Mouse (Mus musculus) forebrain, embryonic 13.5 days (tissue): ENCODE data around the gene Lipe. TPM values are rescaled to one million over a fixed set of nuclear protein-coding genes. Genes with fewer than 3 reads are reported as not detected.

Source experiments
- ATAC-seq: fragments of 200-750 bp; cut with Nextera tagmentation; 2 replicates; pipeline ENCODE4 v1.8.0; 2017
- H3K27ac ChIP-seq: fragments of 300-500 bp; sonication (generic); 2 replicates; pipeline ENCODE4 v1.5.1; 2015; ENCODE audit warnings: inconsistent platforms, mild to moderate bottlenecking, moderate library complexity
- H3K27me3 ChIP-seq: fragments of 300-500 bp; sonication (generic); 2 replicates; pipeline ENCODE4 v1.6.1; 2015; ENCODE audit warnings: mild to moderate bottlenecking, inconsistent platforms
- H3K36me3 ChIP-seq: fragments of 300-500 bp; sonication (generic); 2 replicates; pipeline ENCODE4 v1.6.1; 2015; ENCODE audit warnings: mild to moderate bottlenecking, inconsistent platforms; ENCODE audit not compliant: poor library complexity, severe bottlenecking
- H3K4me1 ChIP-seq: fragments of 300-500 bp; sonication (generic); 2 replicates; pipeline ENCODE4 v1.6.1; 2015; ENCODE audit warnings: inconsistent platforms
- H3K4me2 ChIP-seq: fragments of 300-500 bp; sonication (generic); 2 replicates; pipeline ENCODE4 v1.6.1; 2015; ENCODE audit warnings: inconsistent platforms, mild to moderate bottlenecking, moderate library complexity
- H3K4me3 ChIP-seq: fragments of 300-500 bp; sonication (generic); 2 replicates; pipeline ENCODE4 v1.5.1; 2015; ENCODE audit warnings: mild to moderate bottlenecking, inconsistent platforms
- H3K9ac ChIP-seq: fragments of 300-500 bp; sonication (generic); 2 replicates; pipeline ENCODE4 v1.6.1; 2015; ENCODE audit warnings: mild to moderate bottlenecking, inconsistent platforms
- H3K9me3 ChIP-seq: fragments of 300-500 bp; sonication (generic); replicated peaks from 2 replicates; pipeline ENCODE4 v1.6.1; 2016; ENCODE audit warnings: inconsistent platforms
- WGBS: fragments of 180-500 bp; shearing (Covaris S2); methylation state at CpG from one replicate; pipeline ENCODE4 v1.1.7; 2015; 5-methylcytosine and 5-hydroxymethylcytosine counted together
- polyA plus RNA-seq: library from polyadenylated mRNA; unstranded; fragments of >200 nt; fragmentation: Nextera tagmentation; extraction: Ambion mirVana; gene quantifications from 2 replicates; pipeline ENCODE4 v1.2.1, GENCODE M21; 2015

Lipe gene
- 10.6 and 11.9 TPM in 2 replicates for polyA plus RNA-seq

DNA sequence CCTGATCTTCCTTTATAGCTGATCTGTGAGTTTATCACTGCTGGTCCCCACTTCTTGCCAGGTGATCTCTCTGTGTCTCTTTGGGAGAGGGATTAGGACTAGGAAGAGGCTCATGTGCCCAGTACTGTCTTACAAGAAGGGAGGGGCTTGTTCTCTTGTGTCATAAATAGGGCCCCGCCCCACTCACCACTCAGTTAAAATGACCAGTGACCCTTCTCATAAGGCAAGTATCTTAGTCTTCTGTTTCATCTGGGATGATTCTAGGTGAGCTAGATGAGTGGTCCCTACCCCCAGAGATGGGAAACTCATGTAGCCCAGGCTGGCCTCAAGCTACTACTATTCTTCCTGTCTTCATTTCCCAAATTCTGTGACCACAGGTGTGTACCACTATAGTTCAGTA, at the start of gene Lipe:
Gene Lipe (minus strand): TSS at position 101 of the 400 bp plus-strand sequence.
- no peak for ATAC-seq
- 0 out of 2 replicates have a peak, but pooled peaks cover 3% of the 10 kb centered on the region for H3K27me3 ChIP-seq
- no peak within 1 kb of the TSS for H3K9ac ChIP-seq
- no peaks in the 10 kb centered on the region for H3K36me3 ChIP-seq
- H3K4me1 ChIP-seq: peaks cover 20% of the 10 kb centered on the region
- H3K27ac ChIP-seq: no peak within 1 kb of the TSS
- 96% methylated on average over 1 of the region's 1 CpGs for WGBS
- H3K9me3 ChIP-seq: no peaks in the 10 kb centered on the region
- H3K4me3 ChIP-seq: no peak within 1 kb of the TSS
- H3K4me2 ChIP-seq: no peak within 1 kb of the TSS

DNA sequence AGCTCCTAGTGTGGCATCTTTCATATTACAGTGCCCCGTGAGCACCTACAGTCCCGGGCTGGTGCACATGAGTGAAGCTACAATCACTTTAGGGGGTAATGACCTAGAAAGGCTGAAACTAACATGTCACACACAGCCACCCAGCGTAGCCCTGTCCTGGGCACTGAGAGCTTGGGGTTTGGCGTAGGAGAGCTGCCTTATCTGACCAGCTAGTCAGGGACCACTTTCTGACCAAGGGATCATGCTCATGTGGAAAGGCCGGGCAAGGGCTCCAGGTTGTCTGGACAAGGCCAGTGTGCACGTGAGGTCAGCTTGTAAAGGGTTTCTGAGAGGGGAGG, 42.3 kb upstream of the Lipe start:
- Histone ChIP-seq H3K4me1 (no peaks in the 10 kb centered on the region), H3K9ac (no peak overlapping the region), H3K27ac (no peak overlapping the region), H3K36me3 (no peaks in the 10 kb centered on the region), H3K4me2 (no peak overlapping the region), H3K9me3 (no peaks in the 10 kb centered on the region), H3K4me3 (no peak overlapping the region), H3K27me3 (no peaks in the 10 kb centered on the region)
- no peak for ATAC-seq
- 91% methylated on average over 6 of the region's 6 CpGs for WGBS

DNA sequence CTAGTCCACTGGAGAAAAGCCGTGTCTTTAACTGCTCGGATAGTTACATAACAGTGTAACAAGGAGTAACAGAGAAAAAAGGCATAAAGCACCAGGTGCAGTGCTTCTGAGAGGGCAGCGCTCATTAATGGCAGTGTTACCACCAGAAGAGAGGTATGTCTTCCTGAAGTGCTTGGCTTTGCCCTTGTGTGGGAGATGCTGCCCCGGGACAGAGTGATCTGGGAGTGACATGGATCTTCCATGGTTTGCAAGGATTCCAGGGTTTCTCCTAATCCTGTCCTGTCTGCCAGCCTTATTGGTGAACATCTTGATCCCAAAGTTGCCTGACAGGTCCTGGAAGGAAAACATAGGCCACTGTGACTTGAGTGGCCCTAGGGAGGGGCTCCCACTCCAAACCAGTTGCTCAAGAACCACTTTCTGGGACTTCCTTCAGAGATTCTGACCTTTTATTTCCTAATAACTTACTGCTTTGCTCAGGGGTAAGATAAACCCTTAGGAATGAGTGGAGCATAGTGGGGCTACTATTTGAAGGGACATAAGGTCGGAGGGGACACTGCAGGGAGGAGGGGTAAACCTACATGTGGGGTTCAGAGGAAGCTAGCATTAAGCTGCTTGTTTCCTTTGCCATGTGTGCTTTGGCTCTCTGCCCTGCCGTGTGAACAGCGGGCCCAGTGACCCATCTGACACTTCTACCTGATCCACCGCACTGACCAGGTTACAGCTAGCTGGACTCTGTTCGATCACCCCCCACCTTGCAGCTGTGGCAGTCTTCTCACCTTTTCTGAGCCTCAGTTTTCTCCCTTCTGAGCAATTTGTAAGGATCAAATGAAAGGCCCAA, 41.7 kb upstream of the Lipe start:
- Histone ChIP-seq H3K36me3 (no peaks in the 10 kb centered on the region), H3K4me3 (no peak overlapping the region), H3K9me3 (no peaks in the 10 kb centered on the region), H3K27ac (no peak overlapping the region), H3K9ac (no peak overlapping the region), H3K4me1 (no peaks in the 10 kb centered on the region), H3K27me3 (no peaks in the 10 kb centered on the region), H3K4me2 (no peak overlapping the region)
- 88% methylated on average over 9 of the region's 9 CpGs for WGBS
- no peak for ATAC-seq

DNA sequence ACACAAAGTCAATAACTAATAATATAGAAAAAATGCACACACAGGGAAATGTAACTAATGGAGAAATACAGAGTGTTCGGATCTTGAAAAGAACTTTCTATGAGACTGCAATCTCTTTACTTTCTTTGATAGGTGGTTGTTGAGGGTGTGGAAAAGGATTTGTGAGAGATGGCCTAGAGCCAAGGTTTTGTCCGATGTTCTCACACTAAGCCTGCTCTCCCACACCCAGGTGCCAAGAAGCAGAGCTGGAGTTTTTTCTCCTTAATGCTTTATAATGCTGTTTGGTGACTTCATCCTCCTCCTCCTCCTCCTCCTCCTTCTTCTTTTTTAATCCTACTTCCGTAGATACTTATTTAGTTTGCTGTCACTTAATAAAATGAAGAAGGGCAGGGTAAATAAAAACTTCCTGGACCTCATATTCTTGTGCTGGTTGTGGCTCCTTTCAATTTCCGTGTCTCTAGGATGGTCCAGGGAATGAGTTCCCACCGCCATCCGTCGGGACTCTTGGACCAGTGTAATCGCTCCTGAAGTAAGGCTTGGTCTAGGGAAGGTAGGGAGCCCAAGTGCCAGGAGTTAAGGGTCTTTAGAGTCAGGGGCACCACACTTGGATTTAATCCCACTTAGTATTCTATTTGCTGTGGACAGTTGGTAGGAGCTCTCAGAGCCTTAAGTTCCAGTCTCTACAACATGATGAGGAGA, 40.8 kb upstream of the Lipe start:
- WGBS: 87% methylated on average over 8 of the region's 8 CpGs
- H3K9ac ChIP-seq: no peak overlapping the region
- H3K27me3 ChIP-seq: no peaks in the 10 kb centered on the region
- no peaks in the 10 kb centered on the region for H3K4me1 ChIP-seq
- H3K4me2 ChIP-seq: no peak overlapping the region
- no peak overlapping the region for H3K4me3 ChIP-seq
- no peak for ATAC-seq
- no peaks in the 10 kb centered on the region for H3K36me3 ChIP-seq
- no peaks in the 10 kb centered on the region for H3K9me3 ChIP-seq
- H3K27ac ChIP-seq: no peak overlapping the region

DNA sequence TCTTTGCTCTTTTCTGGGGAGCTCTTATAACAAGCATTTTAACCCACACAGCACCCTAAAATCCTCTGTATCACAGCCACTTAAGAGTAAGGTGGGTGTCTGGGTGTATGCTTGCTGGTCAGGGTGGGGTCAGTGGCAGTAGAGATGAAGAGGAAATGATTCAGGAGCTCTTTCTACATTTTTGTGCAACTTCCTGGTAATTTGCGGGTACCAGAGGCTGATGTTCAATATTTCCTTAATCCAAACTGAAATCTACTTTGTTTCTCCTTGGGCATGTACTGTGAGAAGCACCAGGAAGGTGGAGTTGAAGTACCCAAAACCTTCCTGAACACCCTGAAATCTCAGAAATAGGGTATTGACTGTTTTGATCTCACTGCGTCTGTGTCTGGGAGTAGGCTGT, 38.2 kb upstream of the Lipe start:
- no peaks in the 10 kb centered on the region for H3K36me3 ChIP-seq
- no peak overlapping the region for H3K9ac ChIP-seq
- no peaks in the 10 kb centered on the region for H3K9me3 ChIP-seq
- no peaks in the 10 kb centered on the region for H3K27me3 ChIP-seq
- no peak overlapping the region for H3K27ac ChIP-seq
- no peak overlapping the region for H3K4me3 ChIP-seq
- H3K4me1 ChIP-seq: peaks cover 10% of the 10 kb centered on the region
- no peak overlapping the region for H3K4me2 ChIP-seq
- WGBS: 93% methylated on average over 2 of the region's 2 CpGs
- no peak for ATAC-seq

DNA sequence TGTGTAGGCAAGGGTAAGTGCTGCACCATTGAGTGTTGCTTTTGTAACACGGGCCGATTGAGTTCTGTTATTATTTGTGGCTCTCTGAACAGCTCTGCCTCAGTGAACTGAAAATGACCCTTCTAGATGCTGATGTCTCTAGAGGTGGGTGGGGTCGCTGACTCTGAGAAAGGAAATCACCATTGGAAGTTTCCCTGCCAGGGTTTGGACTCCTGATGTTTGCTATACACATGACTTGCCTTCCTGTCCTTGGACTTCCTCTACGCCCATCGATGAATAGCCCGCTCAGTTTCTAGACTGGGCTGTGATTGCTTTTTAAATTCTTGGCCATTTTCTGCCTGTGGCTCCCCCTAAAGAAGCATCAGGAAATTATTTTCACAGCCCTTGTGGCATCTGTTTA, 37.7 kb upstream of the Lipe start:
- Histone ChIP-seq H3K9me3 (no peaks in the 10 kb centered on the region), H3K9ac (no peak overlapping the region), H3K27ac (no peak overlapping the region), H3K4me3 (no peak overlapping the region), H3K4me1 (peaks cover 10% of the 10 kb centered on the region), H3K27me3 (no peaks in the 10 kb centered on the region), H3K36me3 (no peaks in the 10 kb centered on the region), H3K4me2 (no peak overlapping the region)
- WGBS: 91% methylated on average over 6 of the region's 6 CpGs
- ATAC-seq: no peak

DNA sequence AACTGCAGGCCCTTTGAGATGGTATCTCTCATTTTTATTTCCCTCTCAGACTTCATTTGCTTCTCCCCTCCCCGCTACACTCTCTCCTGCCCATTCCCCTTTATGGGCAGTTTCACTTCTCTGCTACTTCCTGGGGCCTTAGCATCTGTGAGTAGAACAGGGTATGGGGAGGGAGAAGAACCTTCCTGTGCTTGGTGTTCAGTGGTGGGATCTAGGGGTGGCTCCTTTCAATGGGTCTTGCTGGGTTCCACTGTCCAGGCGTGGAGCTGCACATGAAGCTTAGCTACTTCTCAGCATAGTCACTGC, 37.0 kb upstream of the Lipe start:
- Histone ChIP-seq H3K9me3 (no peaks in the 10 kb centered on the region), H3K36me3 (no peaks in the 10 kb centered on the region), H3K4me1 (peaks cover 10% of the 10 kb centered on the region), H3K4me3 (no peak overlapping the region), H3K27ac (no peak overlapping the region), H3K9ac (no peak overlapping the region), H3K4me2 (no peak overlapping the region), H3K27me3 (no peaks in the 10 kb centered on the region)
- WGBS: 86% methylated on average over 2 of the region's 2 CpGs
- ATAC-seq: no peak

DNA sequence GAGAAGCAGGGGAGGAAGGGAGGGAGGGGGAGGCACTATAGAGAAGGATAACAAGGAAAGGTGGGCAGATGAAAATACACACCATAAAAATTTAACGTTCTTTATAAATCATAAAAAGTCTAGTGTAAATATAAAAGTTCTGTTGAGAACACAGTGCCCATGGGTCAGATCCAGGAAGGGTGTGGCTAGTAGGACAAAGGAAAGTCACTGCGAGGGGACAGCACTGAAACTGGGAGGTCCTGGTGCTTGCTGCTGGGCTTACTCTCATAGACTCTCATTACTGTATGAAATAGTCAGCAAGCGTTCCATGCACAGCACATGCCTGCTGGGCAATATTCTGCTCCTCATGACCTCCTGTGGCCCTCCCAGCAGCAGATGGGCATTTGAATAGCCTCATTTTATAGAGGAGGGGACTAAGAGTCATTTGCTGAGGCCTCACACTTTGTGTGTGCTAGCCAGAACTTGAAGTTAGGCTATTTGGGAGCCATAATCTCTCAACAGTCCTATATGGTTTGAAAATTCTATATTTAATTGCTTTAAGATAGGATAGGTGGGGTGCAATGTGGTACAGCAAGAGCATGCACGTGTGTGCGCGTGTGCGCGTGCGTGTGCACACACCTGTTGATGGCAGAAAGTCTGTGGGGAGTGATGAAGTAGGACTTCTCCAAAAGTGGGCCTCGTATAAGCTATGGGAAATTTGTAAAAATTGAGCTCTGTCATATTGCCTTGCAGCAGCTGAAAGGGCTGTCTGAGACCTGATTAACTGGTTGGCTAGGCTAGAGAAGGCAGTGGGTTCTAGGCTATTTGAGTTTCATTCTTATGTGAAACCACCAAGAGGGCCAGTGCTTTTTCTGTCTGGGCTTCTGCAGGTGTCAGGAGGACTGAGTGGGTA, 36.4 kb upstream of the Lipe start:
- Histone ChIP-seq H3K4me2 (no peak overlapping the region), H3K27ac (no peak overlapping the region), H3K9ac (no peak overlapping the region), H3K4me3 (no peak overlapping the region), H3K4me1 (peaks cover 10% of the 10 kb centered on the region), H3K27me3 (no peaks in the 10 kb centered on the region), H3K36me3 (no peaks in the 10 kb centered on the region), H3K9me3 (no peaks in the 10 kb centered on the region)
- 95% methylated on average over 10 of the region's 10 CpGs for WGBS
- ATAC-seq: no peak

DNA sequence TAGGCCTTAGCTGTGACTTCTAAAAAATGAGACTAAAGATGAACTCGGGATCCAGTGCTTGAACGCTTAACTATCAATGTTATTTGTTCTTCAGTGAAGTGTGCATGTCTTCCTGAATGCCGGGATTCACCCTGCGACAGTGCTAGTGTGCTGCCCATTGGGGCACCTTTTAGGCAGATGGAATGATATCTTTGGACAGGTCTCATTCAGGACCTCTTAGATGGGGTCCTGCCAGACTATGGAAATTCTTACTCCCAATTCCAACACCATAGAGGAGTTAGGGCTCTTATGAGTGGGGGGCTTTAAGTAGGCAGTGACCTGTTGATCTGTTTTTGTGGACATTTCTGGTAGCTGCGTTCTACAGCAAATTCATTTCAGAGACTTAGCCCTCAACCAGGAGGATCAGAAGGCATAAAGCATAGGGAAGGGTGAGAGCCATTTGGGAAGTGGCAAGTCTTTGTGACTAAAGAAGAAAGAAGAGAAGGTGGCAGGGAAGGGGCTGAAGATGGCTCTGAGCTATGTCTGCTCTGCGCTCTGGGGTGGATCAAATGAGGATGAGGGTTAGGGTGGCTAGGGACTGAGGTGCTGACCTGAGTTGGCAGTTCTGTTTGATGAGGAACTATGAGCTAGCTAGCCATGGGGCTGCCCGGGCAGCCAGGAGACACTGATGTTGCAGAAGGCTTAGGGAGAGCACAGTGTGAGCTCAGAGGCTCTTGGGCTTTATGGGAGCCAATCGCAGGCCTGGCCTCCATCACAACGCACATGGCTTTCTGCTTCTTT, 35.5 kb upstream of the Lipe start:
- Histone ChIP-seq H3K4me3 (no peak overlapping the region), H3K27me3 (no peaks in the 10 kb centered on the region), H3K9ac (no peak overlapping the region), H3K9me3 (no peaks in the 10 kb centered on the region), H3K36me3 (no peaks in the 10 kb centered on the region), H3K27ac (no peak overlapping the region), H3K4me2 (no peak overlapping the region), H3K4me1 (peaks cover 10% of the 10 kb centered on the region)
- WGBS: 93% methylated on average over 9 of the region's 9 CpGs
- no peak for ATAC-seq

DNA sequence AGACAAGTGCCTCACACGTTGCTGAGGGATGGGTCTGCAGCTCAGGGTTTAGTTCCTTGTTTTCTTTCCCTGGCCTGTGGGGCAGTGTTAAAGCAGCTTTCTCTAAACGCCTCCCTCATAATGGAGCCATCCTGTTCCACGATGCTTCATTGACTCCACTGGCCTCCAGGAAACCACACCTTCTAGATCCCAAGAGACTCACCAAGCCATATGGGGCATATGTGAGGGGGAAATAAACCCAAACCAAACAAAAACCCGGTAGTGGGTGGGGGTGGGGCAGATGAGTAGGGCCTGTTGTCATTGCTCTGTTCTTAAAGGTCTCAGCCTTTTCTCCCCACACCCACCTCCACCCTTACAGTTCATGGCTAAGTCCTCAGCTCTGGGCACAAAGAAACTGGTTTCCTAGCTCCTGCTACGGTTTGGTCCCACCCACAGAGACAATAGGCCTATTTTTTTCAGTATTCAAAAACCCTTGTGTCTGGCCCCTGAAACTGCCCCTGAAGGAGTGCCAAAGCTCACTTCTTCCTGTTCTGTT, 34.6 kb upstream of the Lipe start:
- no peak for ATAC-seq
- no peaks in the 10 kb centered on the region for H3K9me3 ChIP-seq
- H3K4me1 ChIP-seq: peaks cover 10% of the 10 kb centered on the region
- H3K27ac ChIP-seq: peak overlapping the region; percentile 45; the same call in 1 of the 2 replicates
- WGBS: 20% methylated on average over 5 of the region's 5 CpGs
- H3K36me3 ChIP-seq: no peaks in the 10 kb centered on the region
- H3K9ac ChIP-seq: no peak overlapping the region
- H3K4me3 ChIP-seq: no peak overlapping the region
- H3K27me3 ChIP-seq: no peaks in the 10 kb centered on the region
- no peak overlapping the region for H3K4me2 ChIP-seq

DNA sequence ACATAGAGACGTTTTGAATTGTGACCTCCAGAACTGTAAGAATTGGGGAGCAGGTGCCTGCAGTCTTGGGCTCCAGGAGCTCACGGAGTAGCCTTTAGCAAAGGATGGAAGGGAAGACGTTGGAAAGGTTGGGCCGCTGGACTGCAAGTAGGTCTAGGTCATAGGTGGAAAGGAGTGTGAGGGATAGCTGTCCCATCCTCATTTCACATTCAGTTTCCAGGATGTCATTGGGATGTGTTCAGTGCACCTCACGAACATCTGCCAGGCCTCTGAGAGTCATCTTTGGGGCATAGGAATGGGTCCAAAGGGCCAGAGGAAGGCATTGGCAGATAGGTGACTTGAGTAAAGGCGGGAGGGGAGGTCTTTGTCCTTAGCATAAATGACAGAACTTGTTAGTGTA, 33.9 kb upstream of the Lipe start:
- Histone ChIP-seq H3K9me3 (no peaks in the 10 kb centered on the region), H3K27me3 (no peaks in the 10 kb centered on the region), H3K9ac (no peak overlapping the region), H3K36me3 (no peaks in the 10 kb centered on the region), H3K4me2 (no peak overlapping the region), H3K27ac (no peak overlapping the region), H3K4me3 (no peak overlapping the region), H3K4me1 (peaks cover 10% of the 10 kb centered on the region)
- no peak for ATAC-seq
- WGBS: 92% methylated on average over 6 of the region's 6 CpGs
